Mouse (Mus musculus) hindlimb bud, embryonic 11.5 days (tissue): Measurements from ENCODE around the gene Frk.
"Not testable (repeated sequence)": the region's sequence is repeated elsewhere in the genome, so short reads cannot be mapped to it uniquely, and the experiment has no call there.

Source experiments
- DNase-seq: peaks from one replicate; pipeline ENCODE4 v3.0.0-alpha.2; 2012; ENCODE audit warnings: low read depth, low spot score; ENCODE audit errors: extremely low spot score

Frk gene

GRCm38 (mm10) chr10:34615474-34615873 is 132.3 kb downstream of the Frk start:
- no peak for DNase-seq

- no peak for DNase-seq
Measured at GRCm38 (mm10) chr10:34617216-34617615, 134.0 kb downstream of the Frk start.

- DNase-seq, result no peak
Measured at GRCm38 (mm10) chr10:34618490-34618889, 135.3 kb downstream of the Frk start.

GRCm38 (mm10) chr10:34620540-34620939 is 137.3 kb downstream of the Frk start:
- not testable (repeated sequence) for DNase-seq

GRCm38 (mm10) chr10:34638245-34638644 is 155.0 kb downstream of the Frk start:
- DNase-seq, result no peak
